Mouse (Mus musculus): ENCODE data around the gene Aurka.
A peak's percentile ranks its signal among the peaks of the same experiment; 100 is the strongest.

Aurka gene

GRCm38 (mm10) chr2:172328248-172328647, 42.1 kb downstream of the Aurka start:
- peak; percentile 25 for DNase-seq (ENCODE audit: low spot score)

- DNase-seq (ENCODE audit: low spot score): peak; percentile 93
These were observed 49.5 kb downstream of the Aurka start for GRCm38 (mm10) chr2:172320878-172321277.

- no peak for DNase-seq (ENCODE audit: low spot score)
These were observed 58.6 kb downstream of the Aurka start for GRCm38 (mm10) chr2:172311731-172312130.

GRCm38 (mm10) chr2:172306544-172306943, 63.8 kb downstream of the Aurka start:
- DNase-seq (ENCODE audit: low spot score): no peak

Data from embryo, embryonic 10 days (tissue).